Mouse (Mus musculus) liver, adult 2 months (tissue): ENCODE results near the gene Mpnd. TPM values are rescaled to one million over a fixed set of nuclear protein-coding genes. Genes with fewer than 3 reads are reported as not detected.

ENCODE experiments used
- DNase-seq: peaks from one replicate; pipeline ENCODE4 v3.0.0-alpha.2; 2011; ENCODE audit warnings: low read depth, low spot score; ENCODE audit errors: extremely low read depth
- H3K27ac ChIP-seq: fragments of 200-500 bp; replicated peaks from 2 replicates; pipeline ENCODE4 v1.5.1; 2012; ENCODE audit warnings: low read depth, mild to moderate bottlenecking, control low read depth, inconsistent platforms, low read length; ENCODE audit not compliant: insufficient read depth
- H3K27me3 ChIP-seq: fragments of 200-500 bp; 2 replicates; pipeline ENCODE4 v1.6.1; 2012; ENCODE audit warnings: mild to moderate bottlenecking, moderate library complexity, low read length, inconsistent platforms; ENCODE audit not compliant: control insufficient read depth, insufficient read depth
- H3K36me3 ChIP-seq: fragments of 200-500 bp; 2 replicates; pipeline ENCODE4 v1.6.1; 2012; ENCODE audit warnings: low read length, inconsistent platforms; ENCODE audit not compliant: control insufficient read depth, insufficient read depth
- H3K4me1 ChIP-seq: fragments of 200-500 bp; 2 replicates; pipeline ENCODE4 v1.6.1; 2011; ENCODE audit warnings: low read length; ENCODE audit not compliant: control insufficient read depth, insufficient read depth
- H3K4me3 ChIP-seq: fragments of 200-500 bp; 2 replicates; pipeline ENCODE4 v1.5.1; 2011; ENCODE audit warnings: low read depth, mild to moderate bottlenecking, control low read depth, low read length, moderate library complexity; ENCODE audit not compliant: insufficient read depth
- H3K79me2 ChIP-seq: fragments of 200-500 bp; 2 replicates; pipeline ENCODE4 v1.6.1; 2012; ENCODE audit warnings: inconsistent platforms, mild to moderate bottlenecking, low read length, moderate library complexity; ENCODE audit not compliant: control insufficient read depth, insufficient read depth
- H3K9ac ChIP-seq: fragments of 200-500 bp; 2 replicates; pipeline ENCODE4 v1.6.1; 2012; ENCODE audit warnings: low read depth, mild to moderate bottlenecking, control low read depth, inconsistent platforms, low read length
- CTCF ChIP-seq: fragments of 200-500 bp; IDR thresholded peaks from 2 replicates; pipeline ENCODE4 v1.5.1; 2011; ENCODE audit warnings: low read depth, low read length, control low read depth
- POLR2A ChIP-seq: fragments of 200-500 bp; IDR thresholded peaks from 2 replicates; pipeline ENCODE4 v1.6.1; 2011; ENCODE audit warnings: low read length, control low read depth; ENCODE audit not compliant: insufficient read depth; ENCODE audit errors: extremely low read depth
- WGBS: fragments of 180-500 bp; shearing (Covaris S2); methylation state at CpG from one replicate; pipeline ENCODE4 v1.1.7; 2018; 5-methylcytosine and 5-hydroxymethylcytosine counted together
- polyA plus RNA-seq: library from polyadenylated mRNA; depleted of rRNA; stranded (reverse); fragments of >200 nt; gene quantifications from 2 replicates; pipeline ENCODE4 v1.2.3, GENCODE M21; 2012
- total RNA-seq: library from RNA; depleted of rRNA; stranded (reverse); fragments of >200 nt; gene quantifications from 2 replicates; pipeline ENCODE4 v1.2.3, GENCODE M21; 2014

The Mpnd gene
- total and polyA plus RNA-seq, 2 experiments: 93.2 to 175 TPM

- Histone ChIP-seq H3K27ac (no peak overlapping the region; the same call in 1 of the 2 replicates), H3K4me3 (no peak overlapping the region), H3K79me2 (peaks cover 43% of the 10 kb centered on the region), H3K27me3 (no peaks in the 10 kb centered on the region), H3K9ac (no peak overlapping the region), H3K36me3 (no peaks in the 10 kb centered on the region), H3K4me1 (peaks cover 26% of the 10 kb centered on the region)
- DNase-seq: no peak
- WGBS: 76% methylated on average over 4 of the region's 4 CpGs
- TF ChIP-seq POLR2A (no peak), CTCF (no peak)
Measured at GRCm38 (mm10) chr17:56022989-56023290, 17.4 kb downstream of the Mpnd start.

GRCm38 (mm10) chr17:56023386-56023785 is 17.9 kb downstream of the Mpnd start:
- no peaks in the 10 kb centered on the region for H3K27me3 ChIP-seq
- H3K36me3 ChIP-seq: no peaks in the 10 kb centered on the region
- H3K27ac ChIP-seq: peak overlapping the region; percentile 36; the same call in 1 of the 2 replicates
- H3K79me2 ChIP-seq: peaks cover 43% of the 10 kb centered on the region
- no peak for DNase-seq
- WGBS: 63% methylated on average over 5 of the region's 5 CpGs
- H3K4me1 ChIP-seq: peaks cover 30% of the 10 kb centered on the region
- TF ChIP-seq POLR2A (no peak), CTCF (no peak)
- no peak overlapping the region for H3K4me3 ChIP-seq
- no peak overlapping the region for H3K9ac ChIP-seq

DNA sequence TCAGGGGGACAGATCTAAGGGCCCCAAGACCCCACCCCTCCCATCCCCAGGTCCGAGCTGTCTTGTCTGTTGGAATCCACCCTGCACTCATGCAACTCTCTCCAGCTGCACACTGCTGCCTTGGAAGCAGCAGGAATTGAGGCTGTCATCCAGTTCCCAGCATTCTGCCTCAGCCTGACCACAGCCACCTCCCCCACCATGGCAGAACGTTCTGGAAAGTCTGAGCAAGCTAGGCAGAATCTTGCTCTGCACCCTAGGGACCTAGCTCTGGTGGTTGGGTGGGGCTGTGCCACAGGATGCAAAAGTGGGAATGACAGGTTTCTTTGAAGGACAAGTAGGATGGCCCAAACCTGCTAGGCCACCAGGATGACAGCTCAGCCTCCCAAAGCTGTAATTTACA is 19.0 kb downstream of the Mpnd start:
- no peaks in the 10 kb centered on the region for H3K27me3 ChIP-seq
- 58% methylated on average over 2 of the region's 2 CpGs for WGBS
- no peak for DNase-seq
- no peaks in the 10 kb centered on the region for H3K36me3 ChIP-seq
- no peak overlapping the region for H3K9ac ChIP-seq
- peaks cover 33% of the 10 kb centered on the region for H3K4me1 ChIP-seq
- peaks cover 46% of the 10 kb centered on the region for H3K79me2 ChIP-seq
- no peak overlapping the region for H3K27ac ChIP-seq
- H3K4me3 ChIP-seq: no peak overlapping the region
- no peak for TF ChIP-seq POLR2A
- TF ChIP-seq CTCF: no peak

- Histone ChIP-seq H3K4me3 (no peak overlapping the region), H3K9ac (no peak overlapping the region), H3K27ac (no peak overlapping the region), H3K27me3 (no peaks in the 10 kb centered on the region), H3K4me1 (peaks cover 33% of the 10 kb centered on the region), H3K79me2 (peaks cover 48% of the 10 kb centered on the region), H3K36me3 (no peaks in the 10 kb centered on the region)
- no peak for DNase-seq
- WGBS: 71% methylated on average over 5 of the region's 5 CpGs
- TF ChIP-seq POLR2A (no peak), CTCF (no peak)
Measured at GRCm38 (mm10) chr17:56024931-56025330, 19.4 kb downstream of the Mpnd start.

GRCm38 (mm10) chr17:56026303-56026702 is 20.8 kb downstream of the Mpnd start:
- Histone ChIP-seq H3K9ac (no peak overlapping the region), H3K27ac (no peak overlapping the region), H3K36me3 (no peaks in the 10 kb centered on the region), H3K4me3 (no peak overlapping the region), H3K4me1 (peaks cover 36% of the 10 kb centered on the region), H3K79me2 (peaks cover 59% of the 10 kb centered on the region), H3K27me3 (no peaks in the 10 kb centered on the region)
- 77% methylated on average over 1 of the region's 1 CpGs for WGBS
- TF ChIP-seq CTCF (no peak), POLR2A (no peak)
- DNase-seq: no peak

GRCm38 (mm10) chr17:56026881-56027280 is 21.4 kb downstream of the Mpnd start:
- 26% methylated on average over 1 of the region's 1 CpGs for WGBS
- Histone ChIP-seq H3K9ac (no peak overlapping the region; the same call in 1 of the 2 replicates), H3K4me1 (peaks cover 33% of the 10 kb centered on the region), H3K79me2 (peaks cover 62% of the 10 kb centered on the region), H3K36me3 (no peaks in the 10 kb centered on the region), H3K27me3 (no peaks in the 10 kb centered on the region), H3K4me3 (no peak overlapping the region), H3K27ac (no peak overlapping the region)
- TF ChIP-seq POLR2A: no peak
- TF ChIP-seq CTCF: no peak
- no peak for DNase-seq
